Mouse (Mus musculus) ES-Bruce4 (cell line): ENCODE results near the gene Gm47955. TPM values are rescaled to one million over a fixed set of nuclear protein-coding genes. Genes with fewer than 3 reads are reported as not detected.

Experiments used
- H3K27ac ChIP-seq: 2 replicates; pipeline ENCODE4 v1.5.1; 2012; ENCODE audit warnings: low read length, inconsistent platforms; ENCODE audit not compliant: insufficient read depth
- H3K27me3 ChIP-seq: 2 replicates; pipeline ENCODE4 v1.6.1; 2012; ENCODE audit warnings: mild to moderate bottlenecking, low read length, inconsistent platforms; ENCODE audit not compliant: control insufficient read depth, poor library complexity, insufficient read depth, severe bottlenecking
- H3K36me3 ChIP-seq: 2 replicates; pipeline ENCODE4 v1.6.1; 2012; ENCODE audit warnings: inconsistent platforms, mild to moderate bottlenecking, low read length, moderate library complexity; ENCODE audit not compliant: control insufficient read depth, poor library complexity, insufficient read depth, severe bottlenecking
- H3K4me1 ChIP-seq: one replicate; pipeline ENCODE4 v1.8.1; 2011; ENCODE audit warnings: low read length; ENCODE audit not compliant: control insufficient read depth, insufficient read depth
- H3K4me3 ChIP-seq: 2 replicates; pipeline ENCODE4 v1.5.1; 2011; ENCODE audit warnings: low read depth, mild to moderate bottlenecking, low read length
- H3K9ac ChIP-seq: 2 replicates; pipeline ENCODE4 v1.6.1; 2012; ENCODE audit warnings: low read depth, mild to moderate bottlenecking, inconsistent platforms; ENCODE audit not compliant: poor library complexity, severe bottlenecking
- H3K9me3 ChIP-seq: replicated peaks from 2 replicates; pipeline ENCODE4 v1.6.1; 2012; ENCODE audit warnings: mild to moderate bottlenecking, low read length, inconsistent platforms; ENCODE audit not compliant: control insufficient read depth, poor library complexity, insufficient read depth, severe bottlenecking
- CTCF ChIP-seq: IDR thresholded peaks from one replicate; pipeline ENCODE4 v1.8.1; 2011; ENCODE audit warnings: low read depth, low read length
- EP300 ChIP-seq: IDR thresholded peaks from 2 replicates; pipeline ENCODE4 v1.6.1; 2011; ENCODE audit warnings: low read depth, low read length; ENCODE audit not compliant: insufficient read depth
- POLR2A ChIP-seq: IDR thresholded peaks from one replicate; pipeline ENCODE4 v1.8.1; 2011; ENCODE audit warnings: low read length; ENCODE audit not compliant: insufficient read depth
- polyA plus RNA-seq: library from polyadenylated mRNA; stranded (reverse); fragments of >200 nt; gene quantifications from 2 replicates; pipeline ENCODE4 v1.2.4, GENCODE M21; 2011; ENCODE audit warnings: low read depth; ENCODE audit not compliant: missing spikeins, insufficient read depth, insufficient read length

The Gm47955 gene
- polyA plus RNA-seq, 1 experiment: not detected

DNA sequence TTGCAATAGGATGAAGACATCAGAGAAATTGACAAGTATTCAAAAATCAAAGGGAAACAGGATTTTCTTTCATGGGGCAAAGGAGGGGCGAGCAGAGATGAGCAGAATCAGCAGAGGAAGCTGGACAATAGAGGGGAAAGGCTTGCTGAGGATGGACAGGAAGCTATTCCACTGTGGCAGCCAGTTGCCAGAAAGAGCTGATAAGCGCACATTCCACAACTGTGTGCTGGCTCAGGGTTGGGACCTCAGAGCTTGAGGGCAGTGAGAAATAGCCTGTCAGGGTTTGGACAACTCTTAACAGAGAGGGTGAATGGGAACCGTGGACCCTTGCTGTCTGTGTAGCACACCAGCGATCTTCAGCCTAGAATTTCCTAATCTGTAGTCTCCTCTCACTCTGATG, 12.0 kb downstream of the Gm47955 start:
- H3K9ac ChIP-seq: no peak overlapping the region
- no peak for TF ChIP-seq CTCF
- TF ChIP-seq EP300: no peak
- no peak for TF ChIP-seq POLR2A
- H3K9me3 ChIP-seq: no peaks in the 10 kb centered on the region
- no peaks in the 10 kb centered on the region for H3K27me3 ChIP-seq
- H3K4me1 ChIP-seq: no peaks in the 10 kb centered on the region
- H3K36me3 ChIP-seq: no peaks in the 10 kb centered on the region
- no peak overlapping the region for H3K4me3 ChIP-seq
- no peak overlapping the region for H3K27ac ChIP-seq

DNA sequence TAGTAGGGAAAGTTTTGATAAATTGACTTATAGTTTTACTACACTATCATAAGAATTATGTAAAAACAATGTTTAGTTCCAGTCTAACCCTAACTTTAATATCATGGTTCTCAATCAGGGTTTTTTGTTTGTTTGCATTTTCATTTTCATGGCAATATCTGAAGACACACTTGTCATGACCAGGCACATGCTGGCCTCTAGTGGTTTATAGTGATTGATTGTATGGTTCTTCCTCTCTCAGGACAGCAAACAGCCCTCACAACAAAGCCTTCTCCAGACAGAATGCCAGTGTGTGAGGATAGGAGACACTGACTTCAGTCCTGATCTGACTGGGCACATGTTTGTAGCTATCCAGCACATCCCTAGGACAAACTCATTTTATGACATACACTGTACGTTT, 13.2 kb downstream of the Gm47955 start:
- Histone ChIP-seq H3K4me3 (no peak overlapping the region), H3K9ac (no peak overlapping the region), H3K4me1 (no peaks in the 10 kb centered on the region), H3K9me3 (no peaks in the 10 kb centered on the region), H3K27me3 (no peaks in the 10 kb centered on the region), H3K27ac (no peak overlapping the region), H3K36me3 (no peaks in the 10 kb centered on the region)
- TF ChIP-seq POLR2A (no peak), CTCF (no peak), EP300 (no peak)

- no peak overlapping the region for H3K9ac ChIP-seq
- no peaks in the 10 kb centered on the region for H3K27me3 ChIP-seq
- TF ChIP-seq POLR2A (no peak), CTCF (no peak), EP300 (no peak)
- H3K4me1 ChIP-seq: no peaks in the 10 kb centered on the region
- H3K27ac ChIP-seq: no peak overlapping the region
- no peaks in the 10 kb centered on the region for H3K9me3 ChIP-seq
- no peak overlapping the region for H3K4me3 ChIP-seq
- H3K36me3 ChIP-seq: no peaks in the 10 kb centered on the region
Measured at GRCm38 (mm10) chr1:82973901-82974300, 13.8 kb downstream of the Gm47955 start.

DNA sequence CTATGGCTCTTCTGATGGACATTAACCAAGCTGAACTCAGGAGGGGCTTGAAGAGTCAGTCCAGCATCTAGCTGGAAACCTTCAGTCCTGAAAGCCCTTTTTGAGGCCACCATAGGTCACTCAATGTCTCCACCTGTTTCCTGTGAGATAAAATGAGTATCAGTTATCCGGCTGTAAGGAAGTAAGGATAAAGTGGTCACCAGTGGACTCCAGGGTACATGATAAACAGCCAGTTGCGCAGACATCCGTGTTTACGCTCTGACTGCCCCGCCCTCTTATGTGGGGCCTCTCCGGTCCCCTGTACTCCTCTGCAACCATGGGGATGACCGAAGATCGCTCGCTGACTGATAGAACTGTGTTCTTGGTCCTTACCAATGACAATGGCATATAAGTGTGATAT, 14.3 kb downstream of the Gm47955 start:
- Histone ChIP-seq H3K36me3 (no peaks in the 10 kb centered on the region), H3K9me3 (no peaks in the 10 kb centered on the region), H3K4me3 (no peak overlapping the region), H3K4me1 (no peaks in the 10 kb centered on the region), H3K27me3 (no peaks in the 10 kb centered on the region), H3K27ac (no peak overlapping the region), H3K9ac (no peak overlapping the region)
- no peak for TF ChIP-seq EP300
- no peak for TF ChIP-seq POLR2A
- no peak for TF ChIP-seq CTCF

GRCm38 (mm10) chr1:82975750-82976149, 15.7 kb downstream of the Gm47955 start:
- H3K4me3 ChIP-seq: no peak overlapping the region
- no peak overlapping the region for H3K9ac ChIP-seq
- H3K27ac ChIP-seq: no peak overlapping the region
- H3K4me1 ChIP-seq: no peaks in the 10 kb centered on the region
- no peak for TF ChIP-seq EP300
- TF ChIP-seq CTCF: no peak
- no peak for TF ChIP-seq POLR2A
- no peaks in the 10 kb centered on the region for H3K9me3 ChIP-seq
- H3K36me3 ChIP-seq: no peaks in the 10 kb centered on the region
- H3K27me3 ChIP-seq: no peaks in the 10 kb centered on the region

GRCm38 (mm10) chr1:82977840-82978239, 17.8 kb downstream of the Gm47955 start:
- Histone ChIP-seq H3K27me3 (no peaks in the 10 kb centered on the region), H3K27ac (no peak overlapping the region), H3K9me3 (no peaks in the 10 kb centered on the region), H3K36me3 (no peaks in the 10 kb centered on the region), H3K9ac (no peak overlapping the region), H3K4me1 (no peaks in the 10 kb centered on the region), H3K4me3 (no peak overlapping the region)
- TF ChIP-seq CTCF (no peak), EP300 (no peak), POLR2A (no peak)

DNA sequence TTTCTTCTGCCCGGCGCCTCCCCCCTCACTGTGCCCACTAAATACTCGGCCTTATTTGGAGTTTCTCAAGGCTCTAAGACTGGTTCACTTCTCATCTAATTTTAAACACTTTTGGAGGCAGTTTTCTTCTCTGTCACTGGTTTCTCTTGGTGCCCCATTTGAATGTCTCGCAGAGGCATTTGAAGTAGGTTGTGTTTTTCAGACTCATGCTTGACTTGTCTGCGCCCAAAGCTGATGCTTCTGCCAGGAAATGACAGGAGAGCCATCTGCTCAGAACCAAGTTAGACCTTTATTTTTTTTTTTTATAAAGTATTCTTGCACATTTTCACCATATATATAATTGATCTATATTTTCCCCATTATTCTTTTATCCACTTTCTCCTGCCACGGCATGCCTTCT, 26.7 kb downstream of the Gm47955 start:
- Histone ChIP-seq H3K4me1 (no peaks in the 10 kb centered on the region), H3K9me3 (peaks cover 5% of the 10 kb centered on the region; the same call in 1 of the 2 replicates), H3K4me3 (no peak overlapping the region), H3K27ac (no peak overlapping the region), H3K9ac (no peak overlapping the region), H3K27me3 (no peaks in the 10 kb centered on the region), H3K36me3 (no peaks in the 10 kb centered on the region)
- TF ChIP-seq CTCF (no peak), EP300 (no peak), POLR2A (no peak)
